Mouse (Mus musculus): ENCODE measurements around the gene Eps8l2.

Eps8l2 gene

DNA sequence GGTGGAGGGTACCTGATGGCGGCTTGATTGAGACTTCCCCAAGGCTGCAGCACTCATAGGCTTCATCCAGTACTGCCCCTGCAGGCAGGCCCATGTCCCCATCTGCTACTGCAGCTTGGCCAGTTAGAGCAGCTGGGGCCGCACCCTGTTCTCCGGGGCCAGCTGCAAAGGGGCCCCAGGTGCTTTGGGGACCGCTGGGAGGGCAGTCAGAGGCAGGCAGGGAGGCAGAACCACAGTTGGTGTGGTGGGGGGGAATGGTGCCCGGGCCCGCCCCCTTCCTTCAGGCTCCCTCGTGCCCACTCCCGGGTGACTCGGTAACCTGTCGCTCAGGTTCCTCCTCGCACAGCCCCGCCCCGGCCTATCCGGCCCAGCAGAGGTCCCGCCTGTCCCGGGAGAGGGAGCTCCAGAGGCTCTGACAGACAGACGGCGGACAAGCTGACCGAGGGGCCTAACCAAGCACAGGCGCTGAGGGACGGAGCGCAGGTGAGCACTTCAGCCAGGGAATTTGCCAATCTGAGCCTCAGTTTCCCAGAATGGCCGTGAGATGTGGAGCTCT, at the start of gene Eps8l2:
Gene Eps8l2 (plus strand): TSS at position 305 of the 556 bp plus-strand sequence.
- DNase-seq: no peak

DNA sequence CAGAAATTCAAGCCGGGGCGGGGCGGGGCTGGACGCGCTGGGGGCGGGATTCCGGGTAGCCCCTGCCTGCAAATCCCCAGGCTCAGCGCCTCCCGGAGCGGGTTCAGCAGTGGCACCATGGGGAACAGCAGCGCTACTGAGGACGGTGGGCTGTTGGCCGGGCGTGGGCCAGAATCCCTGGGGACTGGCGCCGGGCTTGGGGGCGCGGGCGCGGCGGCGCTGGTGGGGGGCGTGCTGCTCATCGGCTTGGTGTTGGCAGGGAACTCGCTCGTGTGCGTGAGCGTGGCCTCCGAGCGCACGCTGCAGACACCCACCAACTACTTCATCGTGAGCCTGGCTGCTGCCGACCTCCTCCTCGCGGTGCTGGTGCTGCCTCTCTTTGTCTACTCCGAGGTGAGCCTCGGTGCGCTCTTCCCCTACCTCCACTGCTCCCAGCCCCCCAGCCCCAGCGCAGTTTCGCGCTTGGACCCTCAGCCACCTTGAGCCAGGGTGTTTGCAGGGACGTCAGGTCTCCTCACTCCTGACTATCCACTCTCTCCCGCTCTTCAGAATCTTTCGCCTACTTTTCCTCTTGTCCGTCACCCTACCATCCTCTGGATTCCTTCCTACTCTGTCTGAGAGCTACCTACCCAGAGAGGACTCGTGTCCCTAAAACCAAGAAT, 46.6 kb upstream of the Eps8l2 start, which contains the start of gene Drd4:
Gene Drd4 (plus strand): TSS at position 86 of the 662 bp plus-strand sequence.
- DNase-seq: no peak

DNA sequence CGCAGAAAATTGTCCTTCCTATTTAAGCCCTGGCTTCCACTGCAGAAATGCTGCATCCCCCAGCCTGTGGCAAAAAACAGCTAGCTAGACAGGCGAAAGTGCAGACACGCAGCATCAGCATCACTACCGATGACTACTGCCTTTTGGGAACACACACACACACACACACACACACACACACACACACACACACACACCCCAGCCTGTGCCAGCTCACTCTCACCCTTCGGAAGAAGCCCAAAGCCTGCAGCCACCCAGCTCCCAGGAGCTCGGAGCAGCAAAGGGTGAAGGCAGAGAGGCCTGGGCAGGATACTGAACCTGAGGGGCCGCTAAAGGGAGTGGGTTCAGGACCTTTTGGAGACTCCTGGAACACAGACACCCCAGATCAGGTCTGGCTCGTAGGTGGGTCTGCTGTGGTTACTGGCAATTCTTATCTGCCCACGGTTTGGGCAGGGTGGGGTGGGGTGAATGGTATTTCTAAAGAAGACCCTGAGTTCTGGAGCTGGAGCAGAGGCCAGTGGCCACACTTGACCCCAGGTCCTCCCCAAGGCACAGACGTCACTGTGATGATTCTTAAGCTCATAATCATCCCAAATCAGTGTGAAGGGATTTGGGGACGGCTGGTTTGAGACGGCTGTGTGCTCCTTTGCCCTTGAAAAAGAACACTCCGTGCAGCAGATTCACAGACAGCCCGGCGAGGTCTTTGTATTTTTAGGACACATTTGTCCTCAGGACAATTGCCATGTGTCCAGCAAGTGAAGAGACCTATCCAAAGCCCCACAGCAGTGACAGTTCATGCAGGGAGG, 45.9 kb upstream of the Eps8l2 start:
- DNase-seq: no peak

DNA sequence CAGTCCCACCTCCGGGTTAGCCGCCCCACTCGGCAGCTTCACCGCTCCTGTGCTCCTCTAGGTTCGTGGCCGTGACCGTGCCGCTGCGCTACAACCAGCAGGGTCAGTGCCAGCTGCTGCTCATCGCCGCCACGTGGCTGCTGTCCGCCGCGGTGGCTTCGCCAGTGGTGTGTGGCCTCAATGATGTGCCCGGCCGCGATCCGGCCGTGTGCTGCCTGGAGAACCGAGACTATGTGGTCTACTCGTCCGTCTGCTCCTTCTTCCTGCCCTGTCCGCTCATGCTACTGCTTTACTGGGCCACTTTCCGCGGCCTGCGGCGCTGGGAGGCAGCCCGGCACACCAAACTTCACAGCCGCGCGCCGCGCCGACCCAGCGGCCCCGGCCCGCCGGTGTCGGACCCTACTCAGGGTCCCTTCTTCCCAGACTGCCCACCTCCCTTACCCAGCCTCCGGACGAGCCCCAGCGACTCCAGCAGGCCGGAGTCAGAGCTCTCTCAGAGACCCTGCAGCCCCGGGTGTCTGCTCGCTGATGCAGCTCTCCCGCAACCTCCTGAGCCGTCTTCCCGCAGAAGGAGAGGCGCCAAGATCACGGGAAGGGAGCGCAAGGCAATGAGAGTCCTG, 44.7 kb upstream of the Eps8l2 start:
- DNase-seq: no peak

DNA sequence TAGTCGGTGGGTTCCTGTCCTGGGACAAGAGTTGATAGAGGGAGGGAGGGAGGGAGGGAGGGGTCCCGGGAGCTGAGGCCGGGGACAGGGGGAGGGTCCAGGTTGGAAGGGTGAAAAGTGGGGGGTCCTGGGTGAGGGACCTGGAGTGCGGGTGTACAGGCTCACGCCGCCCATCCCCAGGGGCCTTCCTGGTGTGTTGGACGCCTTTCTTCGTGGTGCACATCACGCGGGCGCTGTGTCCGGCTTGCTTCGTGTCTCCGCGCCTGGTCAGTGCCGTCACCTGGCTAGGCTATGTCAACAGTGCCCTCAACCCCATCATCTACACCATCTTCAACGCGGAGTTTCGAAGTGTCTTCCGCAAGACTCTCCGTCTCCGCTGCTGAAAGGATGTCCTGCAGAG, 44.2 kb upstream of the Eps8l2 start:
- no peak for DNase-seq

DNA sequence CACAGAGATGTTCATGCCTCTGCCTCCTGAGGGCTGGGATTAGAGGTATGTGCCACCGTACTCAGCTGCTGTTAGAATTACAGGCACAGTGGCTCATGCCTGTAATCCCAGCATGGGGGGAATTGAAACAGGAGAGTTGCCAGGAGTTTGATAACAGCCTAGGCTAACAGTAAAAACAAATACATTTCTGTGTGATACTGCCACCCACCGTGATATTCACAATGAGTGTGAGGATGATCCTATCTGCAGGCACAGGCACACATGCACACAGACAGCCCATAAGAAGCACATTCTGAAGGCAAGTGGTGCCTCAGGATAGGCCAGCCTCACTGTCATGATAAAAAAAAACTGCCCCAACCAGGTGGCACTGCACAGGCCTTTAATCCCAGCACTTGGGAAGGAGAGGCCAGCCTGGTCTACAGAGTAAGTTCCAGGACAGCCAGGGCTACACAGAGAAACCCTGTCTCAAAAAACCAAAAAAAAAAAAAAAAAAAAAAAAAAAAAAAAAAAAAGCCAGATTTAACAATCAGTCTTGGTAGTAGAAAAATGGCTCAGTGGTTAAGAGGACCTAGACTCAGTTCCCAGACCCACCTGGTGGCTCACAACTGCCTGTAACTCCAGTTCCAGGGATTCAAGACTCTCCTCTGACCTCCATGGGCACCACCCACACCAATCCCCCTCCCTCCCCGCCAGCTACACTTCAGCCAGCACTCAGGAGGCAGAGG, 40.6 kb upstream of the Eps8l2 start:
- DNase-seq: no peak

DNA sequence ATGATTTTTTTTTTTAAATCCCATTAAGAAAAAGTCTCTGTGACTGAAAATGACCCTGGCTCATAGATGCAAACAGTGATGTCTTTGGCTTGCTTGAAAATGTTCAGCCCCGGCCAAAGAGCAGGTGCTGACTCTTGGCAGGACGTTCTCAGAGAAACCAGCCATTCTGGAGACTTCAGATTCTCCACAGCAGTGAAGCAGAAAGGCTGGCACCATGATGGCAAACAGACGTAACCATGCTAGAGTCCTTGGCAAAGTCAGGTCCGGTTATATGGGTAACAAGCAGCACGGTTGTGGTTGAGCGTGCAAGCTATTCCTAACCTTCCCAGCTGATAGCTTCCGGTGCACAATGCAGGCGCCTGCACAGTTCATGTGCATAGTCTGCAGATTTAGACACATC, 39.5 kb upstream of the Eps8l2 start:
- DNase-seq: no peak

DNA sequence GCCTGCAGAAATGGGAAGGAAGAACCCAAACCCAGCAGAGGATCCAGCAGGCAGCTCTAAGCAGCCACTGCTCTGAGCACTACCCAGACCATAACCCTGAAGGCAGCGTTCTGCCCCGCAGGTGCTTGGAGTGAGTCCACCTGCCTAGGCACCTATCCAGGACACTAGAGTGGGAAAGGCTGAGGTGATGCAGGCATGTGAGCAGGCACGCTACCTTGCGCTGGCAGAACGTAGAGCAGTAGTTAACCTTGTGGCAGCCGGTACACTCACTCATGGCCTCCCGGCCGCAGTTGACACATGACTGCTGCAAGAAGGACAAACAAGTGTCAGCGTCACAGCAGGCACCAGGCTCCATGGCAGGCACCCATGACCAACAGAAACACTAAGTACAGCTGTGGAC, 37.3 kb upstream of the Eps8l2 start:
- no peak for DNase-seq

DNA sequence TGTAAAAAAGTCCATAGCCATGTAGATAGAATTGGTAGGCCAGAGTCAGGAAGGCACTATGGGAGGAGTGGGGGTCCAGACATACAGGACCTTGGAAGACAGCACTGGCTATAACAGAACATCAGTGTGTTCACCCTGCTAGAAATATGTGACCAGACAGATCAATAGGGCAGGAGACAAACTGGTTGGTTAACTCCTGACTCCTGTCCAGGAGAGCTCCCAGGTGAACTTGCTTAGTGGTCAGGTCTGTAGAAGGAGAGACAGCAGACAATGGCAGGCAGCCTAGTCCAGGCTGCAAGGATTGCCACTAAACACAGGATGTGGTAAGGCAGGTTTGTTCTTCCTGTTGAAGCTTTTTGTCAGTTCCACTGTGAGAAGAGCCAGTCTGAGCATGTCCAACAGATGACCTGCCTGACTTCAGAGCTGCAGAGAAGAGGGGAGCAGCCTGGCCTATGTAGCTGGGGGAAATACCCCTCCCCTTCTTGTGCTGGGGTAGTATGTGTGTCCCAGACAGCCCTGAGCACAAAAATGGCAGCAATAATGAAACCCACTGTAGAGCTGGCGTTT, 35.9 kb upstream of the Eps8l2 start:
- DNase-seq: no peak

DNA sequence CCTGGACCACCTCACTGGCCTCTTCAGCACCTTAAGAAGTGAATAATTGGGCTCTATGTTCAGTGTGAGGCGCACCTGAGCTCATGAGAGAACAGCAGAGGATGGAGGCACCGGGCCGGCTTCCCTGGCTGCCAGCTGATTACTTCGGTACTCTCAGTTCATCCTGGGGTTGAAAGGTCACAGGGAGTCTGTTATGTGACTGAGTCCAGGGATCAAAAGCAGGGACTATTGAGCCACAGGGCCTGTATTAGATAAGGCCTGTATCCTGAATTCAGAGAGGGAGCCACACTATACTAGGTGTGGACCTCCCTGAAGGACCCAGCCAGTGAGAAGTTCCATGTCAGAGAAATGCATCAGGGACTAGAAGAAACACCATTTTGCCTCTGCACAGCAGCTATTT, 34.1 kb upstream of the Eps8l2 start:
- DNase-seq: no peak

DNA sequence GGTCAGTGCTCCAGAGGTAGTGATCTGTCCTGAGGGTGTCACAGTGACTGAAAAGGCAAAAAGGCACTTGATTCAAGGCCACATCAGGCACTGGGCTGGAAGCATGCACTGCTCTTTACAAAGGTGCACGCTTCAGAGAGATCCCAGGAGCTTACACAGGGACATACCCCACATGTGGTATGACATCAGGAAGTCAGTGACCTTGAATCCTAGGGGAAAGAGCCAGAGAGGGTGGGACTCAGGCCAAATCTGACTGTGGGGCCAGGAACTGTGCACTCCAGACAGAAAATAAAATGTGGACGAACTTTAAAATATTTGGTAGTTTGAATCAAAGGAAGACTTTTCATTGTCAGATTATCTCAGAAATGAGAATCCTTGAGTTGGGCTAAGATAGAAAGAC, 24.3 kb upstream of the Eps8l2 start:
- DNase-seq: no peak

DNA sequence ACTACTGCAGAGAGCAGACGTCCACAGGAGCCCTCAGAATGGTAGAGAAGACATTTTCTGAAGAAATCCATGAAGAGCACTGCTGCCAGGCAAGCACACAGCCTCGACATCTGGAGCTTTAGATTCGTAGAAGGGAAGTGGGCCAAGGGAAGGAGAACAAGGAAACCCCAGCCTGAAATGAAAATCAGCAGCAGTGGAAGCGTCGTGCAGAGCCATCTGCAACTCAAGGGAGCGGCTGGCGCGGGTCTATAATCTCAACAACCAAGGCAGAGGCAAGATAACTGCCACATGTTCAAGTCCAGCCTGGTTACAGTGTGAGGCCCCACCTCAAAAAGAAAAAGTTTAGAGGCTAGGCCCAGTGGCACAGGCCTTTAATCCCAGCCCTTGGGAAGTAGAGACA, 23.6 kb upstream of the Eps8l2 start:
- peak; percentile 24 for DNase-seq

DNA sequence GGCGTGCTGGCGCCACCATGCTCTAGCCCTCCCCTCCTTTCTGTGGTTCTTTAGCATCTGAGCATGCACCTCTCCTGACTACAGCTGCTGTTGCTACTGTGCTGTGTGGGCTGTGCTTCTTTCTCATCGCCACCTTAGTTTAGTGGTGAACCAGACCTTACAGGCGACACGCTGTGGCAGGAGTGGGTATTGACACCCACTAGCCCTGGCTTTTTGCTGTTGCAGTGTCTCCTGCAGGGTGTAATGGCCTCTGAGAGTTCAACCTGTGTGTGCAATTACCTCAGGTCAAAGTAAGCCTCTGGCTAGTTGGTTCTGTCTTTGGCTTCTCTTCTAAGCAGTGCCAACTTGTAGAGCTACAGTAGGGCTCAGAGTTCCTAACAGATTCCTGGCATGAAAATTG, 22.7 kb upstream of the Eps8l2 start:
- peak; percentile 29 for DNase-seq

DNA sequence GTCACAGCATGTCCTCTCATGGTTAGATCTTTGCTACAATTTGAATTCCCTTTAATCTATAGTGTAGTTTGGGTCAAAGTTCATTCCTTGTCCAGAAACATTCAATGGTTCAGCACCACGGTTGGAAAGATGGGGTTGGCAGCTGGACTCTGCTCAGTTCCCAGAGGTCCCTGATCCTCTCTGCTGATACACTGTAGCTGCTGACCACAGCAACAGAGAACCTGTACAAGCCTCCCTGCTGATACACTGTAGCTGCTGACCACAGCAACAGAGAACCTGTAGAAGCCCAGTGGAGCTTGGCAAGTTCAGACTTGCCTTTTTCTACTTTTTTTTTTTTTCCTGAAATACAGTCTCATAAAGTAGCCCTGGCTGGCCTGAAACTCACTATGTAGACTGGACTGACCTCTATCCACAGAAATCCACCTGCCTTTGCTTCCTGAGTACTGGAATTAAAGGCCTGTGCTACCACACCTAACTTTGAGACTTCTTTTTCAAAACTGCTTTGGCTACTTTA, 21.0 kb upstream of the Eps8l2 start:
- no peak for DNase-seq

DNA sequence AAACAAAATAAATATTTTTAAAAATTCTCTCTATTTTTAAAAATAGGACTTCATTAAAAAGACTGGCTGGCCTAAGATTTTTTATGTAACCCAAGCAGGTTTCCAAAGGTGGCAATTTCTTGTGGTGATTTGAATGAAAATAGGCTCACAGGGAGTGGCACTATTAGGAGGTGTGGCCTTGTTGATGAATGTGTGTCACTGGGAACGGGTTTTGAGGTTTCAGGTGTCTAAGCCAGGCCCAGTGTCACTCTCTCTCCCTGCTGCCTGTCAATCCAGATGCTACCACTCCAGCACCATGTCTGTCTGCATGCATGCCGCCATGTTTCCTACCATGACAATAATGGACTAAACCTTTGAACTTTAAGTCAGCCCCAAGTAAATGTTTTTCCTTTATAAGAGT, 19.2 kb upstream of the Eps8l2 start:
- DNase-seq: no peak

DNA sequence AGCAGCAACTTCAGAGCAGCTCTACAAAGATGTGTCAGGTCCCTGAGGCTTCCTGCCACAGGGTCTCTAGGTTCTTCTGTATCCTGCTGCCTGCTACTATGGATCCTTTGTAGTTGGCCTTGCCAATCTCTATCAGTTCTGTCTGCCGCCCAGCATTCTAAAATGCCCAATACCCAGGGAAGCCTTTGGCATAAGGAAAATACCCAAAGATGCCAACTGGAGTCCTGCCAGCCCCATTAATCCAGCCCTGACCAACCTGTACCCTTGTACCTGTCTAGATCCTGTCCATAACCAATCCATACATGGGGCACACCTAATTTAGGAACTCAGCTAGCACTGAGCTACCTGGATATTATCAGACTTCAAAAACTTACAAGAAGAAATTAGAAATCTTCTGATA, 14.0 kb upstream of the Eps8l2 start:
- DNase-seq: no peak

DNA sequence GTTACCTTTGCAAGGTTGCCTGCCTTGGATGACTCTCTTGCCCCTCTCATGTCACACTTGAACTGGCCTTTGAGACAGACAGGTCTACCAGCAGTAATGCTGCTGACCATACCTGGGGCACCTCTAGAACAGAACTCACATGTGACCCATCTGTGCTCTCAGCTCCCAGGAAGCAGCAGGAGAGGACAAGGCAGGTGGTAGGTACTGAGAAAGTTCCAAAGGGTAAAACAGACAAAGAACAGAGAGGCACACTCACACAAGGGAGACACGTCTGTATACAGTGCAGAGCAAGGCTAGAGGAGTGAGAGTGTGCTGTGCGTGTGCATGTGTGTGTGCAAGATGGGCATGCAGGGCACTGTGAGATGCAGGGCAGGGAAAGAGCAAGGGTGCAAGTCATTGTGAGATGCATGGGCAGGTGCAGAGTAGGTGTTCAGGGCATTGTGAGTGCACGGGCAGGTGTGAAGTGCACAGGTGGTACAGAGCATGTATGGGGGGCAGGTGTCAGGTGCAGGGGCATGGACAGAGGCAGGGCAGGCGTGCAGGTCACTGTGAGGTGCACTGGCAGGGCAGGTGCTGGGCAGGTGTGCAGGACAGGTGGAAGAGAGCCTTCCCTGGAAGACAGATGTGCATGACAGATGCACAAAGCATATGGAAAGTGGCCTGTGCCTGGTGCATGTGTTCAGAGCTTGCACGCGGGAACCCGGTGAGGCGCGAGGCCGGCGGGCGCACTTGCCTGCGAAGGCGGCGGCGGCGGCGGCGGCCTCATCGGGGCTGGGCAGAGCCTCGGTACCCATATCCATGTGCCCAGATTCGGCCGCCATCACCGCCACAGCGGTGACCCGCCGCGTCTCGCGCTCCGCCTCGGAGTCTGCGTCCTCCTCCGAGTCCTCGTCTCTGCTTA, 11.9 kb upstream of the Eps8l2 start:
- peak; percentile 68 for DNase-seq

DNA sequence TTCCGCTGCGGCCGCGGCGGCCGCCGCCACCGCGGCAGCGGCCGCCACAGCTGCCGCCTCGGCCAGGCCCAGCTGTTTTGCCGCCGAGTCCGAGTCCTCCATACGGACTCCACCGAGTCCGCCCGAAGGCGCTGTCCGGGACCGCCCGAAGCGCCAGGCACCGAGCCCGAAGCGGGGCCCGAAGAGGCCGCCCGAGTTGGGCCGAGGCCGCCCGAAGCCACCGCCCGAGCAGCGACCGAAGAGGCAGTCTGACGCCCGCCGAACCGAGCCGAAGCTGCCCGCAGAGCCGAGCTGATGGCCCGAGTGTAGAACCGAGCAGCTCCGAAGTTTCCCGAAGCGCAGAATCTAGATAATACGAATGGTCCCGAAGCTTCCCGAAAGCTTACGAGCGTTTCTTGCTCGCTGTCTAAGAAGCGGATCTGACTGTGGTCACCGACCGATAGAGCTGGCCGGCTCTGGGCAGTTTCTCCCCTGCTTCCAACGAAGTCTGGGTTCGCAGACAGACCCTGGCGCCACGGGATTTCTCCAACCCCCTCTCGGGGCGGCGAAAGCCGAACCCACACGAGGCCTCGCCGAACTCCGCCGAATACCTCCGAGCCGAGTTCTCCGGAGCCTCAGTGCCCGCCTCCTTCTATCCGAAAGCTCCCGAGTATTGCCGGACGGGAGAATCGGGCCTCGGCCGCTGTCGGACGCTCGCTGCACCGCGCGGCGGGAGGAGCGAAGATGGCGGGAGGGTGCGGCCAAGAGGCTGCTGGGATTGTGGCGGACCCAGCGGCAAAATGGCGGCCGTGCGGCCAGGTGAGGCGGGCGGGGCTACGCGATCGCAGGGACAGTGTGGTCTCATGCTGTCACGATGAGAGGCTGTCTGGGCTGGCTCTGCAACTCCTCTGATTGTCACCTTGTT, 11.0 kb upstream of the Eps8l2 start, which contains the start of the genes Deaf1 and Tmem80:
Gene Deaf1 (minus strand): TSS at position 222 of the 904 bp plus-strand sequence.
Gene Tmem80 (plus strand): TSS at position 271 of the 904 bp plus-strand sequence.
- peak; percentile 100 for DNase-seq

DNA sequence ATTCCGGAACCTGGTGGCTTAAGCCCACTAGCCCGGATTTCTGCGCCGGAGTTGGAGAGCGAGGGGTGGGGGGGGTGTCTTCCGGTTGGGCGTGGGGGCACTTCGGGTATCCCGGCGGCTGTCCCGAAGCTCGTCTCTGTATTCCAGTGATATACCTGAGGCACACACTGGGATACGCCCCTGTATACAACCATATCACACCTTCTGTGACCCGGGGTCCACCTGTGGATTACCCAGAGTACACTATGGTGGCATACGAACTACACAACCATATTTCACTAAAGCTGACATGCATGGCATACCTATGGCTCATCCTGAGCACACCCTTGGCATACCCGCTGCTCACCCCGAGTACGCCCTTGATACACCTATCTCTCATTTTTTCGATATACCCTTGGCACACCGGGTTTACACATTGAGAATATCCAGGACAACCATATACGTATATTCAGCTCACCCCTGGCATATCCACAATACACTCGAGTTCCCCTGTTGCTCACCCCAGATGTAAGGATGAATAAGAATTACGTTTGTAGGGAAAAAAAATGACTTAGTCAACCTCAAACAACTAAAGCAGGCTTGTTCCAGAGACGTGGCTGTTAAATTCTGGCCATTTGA, 10.2 kb upstream of the Eps8l2 start:
- peak; percentile 51 for DNase-seq

DNA sequence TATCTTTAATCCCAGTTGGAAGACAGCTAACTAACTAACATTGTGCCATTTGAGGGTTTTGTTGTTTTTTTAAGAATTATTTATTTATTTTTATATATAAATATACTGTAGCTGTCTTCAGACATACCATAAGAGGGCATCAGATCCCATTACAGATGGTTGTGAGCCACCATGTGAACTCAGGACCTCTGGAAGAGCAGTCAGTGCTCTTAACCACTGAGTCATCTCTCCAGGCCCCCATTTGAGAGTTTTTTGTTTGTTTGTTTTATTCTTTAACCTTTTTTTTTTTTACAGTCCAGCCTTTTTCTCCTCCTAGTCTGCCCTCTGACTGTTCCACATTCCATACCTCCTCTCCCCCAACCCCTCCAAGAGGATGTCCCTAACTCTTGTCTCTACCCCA, 8.0 kb upstream of the Eps8l2 start:
- DNase-seq: no peak
